Mouse (Mus musculus) kidney, embryonic 14.5 days (tissue): ENCODE results near the gene Cdh22. TPM values are rescaled to one million over a fixed set of nuclear protein-coding genes. Genes with fewer than 3 reads are reported as not detected.
A peak's percentile ranks its signal among the peaks of the same experiment; 100 is the strongest.

ENCODE experiments used
- ATAC-seq: fragments of 200-750 bp; cut with Nextera tagmentation; 2 replicates; pipeline ENCODE4 v1.8.0; 2017; ENCODE audit warnings: moderate number of reproducible peaks, mild to moderate bottlenecking, moderate TSS enrichment, moderate library complexity; ENCODE audit not compliant: low FRiP score, low TSS enrichment
- H3K27ac ChIP-seq: fragments of 300-500 bp; sonication (generic); 2 replicates; pipeline ENCODE4 v1.5.1; 2014; ENCODE audit warnings: low read depth, mild to moderate bottlenecking, low read length, moderate library complexity, mixed read lengths
- H3K27me3 ChIP-seq: fragments of 300-500 bp; sonication (generic); 2 replicates; pipeline ENCODE4 v1.6.1; 2014; ENCODE audit warnings: mild to moderate bottlenecking, low read length; ENCODE audit not compliant: control insufficient read depth, insufficient read depth
- H3K36me3 ChIP-seq: fragments of 300-500 bp; sonication (generic); 2 replicates; pipeline ENCODE4 v1.6.1; 2014; ENCODE audit warnings: low read length, mixed read lengths; ENCODE audit not compliant: control insufficient read depth, insufficient read depth
- H3K4me1 ChIP-seq: fragments of 300-500 bp; sonication (generic); 2 replicates; pipeline ENCODE4 v1.6.1; 2014; ENCODE audit warnings: low read length, mixed read lengths; ENCODE audit not compliant: control insufficient read depth, insufficient read depth
- H3K4me2 ChIP-seq: fragments of 300-500 bp; sonication (generic); replicated peaks from 2 replicates; pipeline ENCODE4 v1.6.1; 2014; ENCODE audit warnings: low read depth, mild to moderate bottlenecking, low read length
- H3K4me3 ChIP-seq: fragments of 300-500 bp; sonication (generic); 2 replicates; pipeline ENCODE4 v1.5.1; 2014; ENCODE audit warnings: mild to moderate bottlenecking, low read length
- H3K9ac ChIP-seq: fragments of 300-500 bp; sonication (generic); 2 replicates; pipeline ENCODE4 v1.6.1; 2014; ENCODE audit warnings: low read depth, mild to moderate bottlenecking, low read length, moderate library complexity
- H3K9me3 ChIP-seq: fragments of 300-500 bp; sonication (generic); 2 replicates; pipeline ENCODE4 v1.6.1; 2016; ENCODE audit warnings: low read length; ENCODE audit not compliant: control insufficient read depth
- WGBS: fragments of 180-500 bp; shearing (Covaris S2); extraction: QIAGEN DNeasy Blood & Tissue Kit; methylation state at CpG from one replicate; pipeline ENCODE4 v1.1.7; 2014; 5-methylcytosine and 5-hydroxymethylcytosine counted together
- polyA plus RNA-seq: library from polyadenylated mRNA; unstranded; fragments of >200 nt; fragmentation: Nextera tagmentation; extraction: Ambion mirVana; gene quantifications from 2 replicates; pipeline ENCODE4 v1.2.1, GENCODE M21; 2014

Gene Cdh22
- polyA plus RNA-seq, 1 experiment from 2014 or later, result 0.74 TPM

DNA sequence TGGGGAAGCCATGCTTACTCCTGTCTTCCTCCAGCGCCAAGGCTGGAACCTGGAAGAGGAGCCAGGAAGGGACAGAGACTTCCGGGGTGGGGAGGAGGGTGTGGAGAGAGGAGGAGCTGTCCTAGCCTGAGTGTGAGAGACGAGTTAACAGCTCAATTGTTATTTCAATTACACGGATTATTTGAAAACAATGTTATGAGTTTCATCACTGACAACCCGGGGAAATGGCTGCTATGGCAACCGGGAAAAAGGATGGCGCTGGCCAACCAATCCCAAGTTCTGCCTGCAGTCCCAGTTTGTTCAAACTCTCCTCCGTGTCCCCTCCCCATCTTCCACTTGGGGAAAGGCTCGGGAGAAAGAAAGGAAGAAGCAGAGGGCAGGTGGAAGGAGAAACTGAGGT is 12.7 kb downstream of the Cdh22 start:
- Histone ChIP-seq H3K9me3 (no peaks in the 10 kb centered on the region), H3K9ac (no peak overlapping the region), H3K4me3 (no peak overlapping the region), H3K36me3 (no peaks in the 10 kb centered on the region), H3K27ac (no peak overlapping the region), H3K27me3 (peaks cover 64% of the 10 kb centered on the region), H3K4me1 (no peaks in the 10 kb centered on the region), H3K4me2 (no peak overlapping the region)
- no peak for ATAC-seq
- 9% methylated on average over 9 of the region's 9 CpGs for WGBS

DNA sequence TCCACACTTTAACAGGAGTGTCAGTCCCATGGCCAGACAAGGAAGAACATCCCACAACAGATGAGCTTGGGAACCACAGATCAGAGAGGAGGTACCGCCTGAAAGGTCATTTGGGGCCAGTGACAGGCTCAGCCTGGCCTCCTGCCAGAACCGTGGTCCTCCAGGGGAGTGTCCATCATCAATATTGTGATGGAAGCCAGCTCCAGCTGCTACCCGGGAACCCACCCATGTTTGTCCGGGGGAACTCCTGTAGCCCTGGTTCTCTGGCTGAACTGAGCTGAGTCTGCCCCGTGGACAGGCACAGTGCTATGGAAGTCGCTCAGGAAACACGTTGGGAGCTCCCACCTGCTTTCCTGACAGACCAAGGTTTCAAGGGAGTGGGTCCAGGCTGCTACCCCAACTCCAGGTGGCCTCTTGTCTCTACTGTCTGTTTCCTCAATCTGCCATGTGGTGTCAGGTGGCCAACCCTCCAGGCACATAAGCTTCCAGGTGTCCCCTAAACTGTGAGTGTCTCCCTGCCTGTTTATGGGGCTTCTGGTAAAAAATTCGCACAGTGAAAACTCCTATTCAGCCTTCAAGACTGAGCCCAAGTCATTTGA is 14.2 kb downstream of the Cdh22 start:
- Histone ChIP-seq H3K4me1 (peaks cover 4% of the 10 kb centered on the region; the same call in 1 of the 2 replicates), H3K4me2 (no peak overlapping the region), H3K9me3 (no peaks in the 10 kb centered on the region), H3K27me3 (peaks cover 75% of the 10 kb centered on the region), H3K4me3 (no peak overlapping the region), H3K9ac (no peak overlapping the region), H3K36me3 (no peaks in the 10 kb centered on the region), H3K27ac (no peak overlapping the region)
- WGBS, result 54% methylated on average over 8 of the region's 8 CpGs
- no peak for ATAC-seq

DNA sequence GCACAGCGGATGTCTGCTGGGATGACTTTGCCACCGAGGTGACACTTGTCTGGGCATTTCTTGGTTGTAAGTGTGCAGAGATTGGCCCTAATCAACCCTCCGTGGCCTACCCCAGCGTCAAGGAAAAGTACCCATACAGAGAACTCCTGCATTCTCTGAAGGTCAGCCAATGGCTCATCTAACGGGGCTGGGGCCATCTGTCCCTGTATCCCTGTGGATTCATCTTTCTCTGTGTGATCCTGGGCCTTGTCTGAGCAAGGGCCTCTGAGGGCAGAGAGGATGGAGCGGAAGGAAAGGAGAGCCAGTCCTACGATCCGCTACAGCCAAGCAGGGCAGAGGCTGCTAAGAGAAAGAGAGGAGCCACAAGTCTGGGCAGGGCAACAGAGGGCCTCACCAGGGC is 15.7 kb downstream of the Cdh22 start:
- WGBS, result 64% methylated on average over 8 of the region's 8 CpGs
- ATAC-seq, result no peak
- Histone ChIP-seq H3K36me3 (no peaks in the 10 kb centered on the region), H3K9me3 (no peaks in the 10 kb centered on the region), H3K27ac (no peak overlapping the region), H3K4me2 (no peak overlapping the region), H3K4me3 (no peak overlapping the region), H3K9ac (no peak overlapping the region), H3K4me1 (peaks cover 10% of the 10 kb centered on the region), H3K27me3 (peaks cover 74% of the 10 kb centered on the region)

DNA sequence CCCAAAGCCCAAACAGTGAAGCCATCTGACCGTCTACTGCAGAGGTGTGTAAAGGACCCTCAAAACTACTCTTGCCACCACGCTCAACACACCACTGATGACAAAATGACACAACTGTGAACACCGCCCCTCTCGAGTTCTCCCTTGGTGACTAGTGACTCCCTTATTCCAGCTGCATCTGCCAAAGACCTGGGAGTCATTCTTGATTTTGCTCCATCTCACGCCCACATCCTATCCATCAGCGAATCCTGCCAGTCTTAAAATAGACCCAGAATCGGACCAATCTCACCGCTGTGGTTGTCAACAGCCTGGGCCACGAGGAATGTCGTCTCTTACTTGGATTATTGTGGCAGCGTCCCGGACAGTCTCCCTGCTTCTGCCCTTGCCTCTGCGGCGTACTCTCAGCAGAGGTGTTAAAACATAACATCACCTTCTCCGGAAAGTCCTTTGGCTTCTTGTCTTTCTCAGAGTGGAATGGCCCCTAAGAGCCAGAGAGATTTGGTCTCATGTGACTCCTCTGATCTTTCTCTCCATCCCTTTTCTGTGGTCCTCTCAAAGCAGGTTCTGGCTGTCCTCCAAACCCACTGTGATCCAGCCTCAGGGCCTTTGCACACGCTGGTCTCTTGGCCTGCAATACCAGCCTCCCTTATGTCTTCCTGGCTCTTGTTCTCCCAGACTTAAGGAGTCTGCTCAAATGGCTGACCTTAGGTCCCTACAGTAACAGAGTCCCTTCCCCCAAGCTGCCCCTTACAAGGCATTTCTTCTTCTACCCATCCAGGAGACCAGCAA is 17.1 kb downstream of the Cdh22 start:
- Histone ChIP-seq H3K4me2 (no peak overlapping the region), H3K27me3 (peaks cover 75% of the 10 kb centered on the region), H3K9me3 (no peaks in the 10 kb centered on the region), H3K27ac (no peak overlapping the region), H3K36me3 (no peaks in the 10 kb centered on the region), H3K4me3 (no peak overlapping the region), H3K9ac (no peak overlapping the region), H3K4me1 (peaks cover 10% of the 10 kb centered on the region)
- no peak for ATAC-seq
- 83% methylated on average over 16 of the region's 16 CpGs for WGBS

DNA sequence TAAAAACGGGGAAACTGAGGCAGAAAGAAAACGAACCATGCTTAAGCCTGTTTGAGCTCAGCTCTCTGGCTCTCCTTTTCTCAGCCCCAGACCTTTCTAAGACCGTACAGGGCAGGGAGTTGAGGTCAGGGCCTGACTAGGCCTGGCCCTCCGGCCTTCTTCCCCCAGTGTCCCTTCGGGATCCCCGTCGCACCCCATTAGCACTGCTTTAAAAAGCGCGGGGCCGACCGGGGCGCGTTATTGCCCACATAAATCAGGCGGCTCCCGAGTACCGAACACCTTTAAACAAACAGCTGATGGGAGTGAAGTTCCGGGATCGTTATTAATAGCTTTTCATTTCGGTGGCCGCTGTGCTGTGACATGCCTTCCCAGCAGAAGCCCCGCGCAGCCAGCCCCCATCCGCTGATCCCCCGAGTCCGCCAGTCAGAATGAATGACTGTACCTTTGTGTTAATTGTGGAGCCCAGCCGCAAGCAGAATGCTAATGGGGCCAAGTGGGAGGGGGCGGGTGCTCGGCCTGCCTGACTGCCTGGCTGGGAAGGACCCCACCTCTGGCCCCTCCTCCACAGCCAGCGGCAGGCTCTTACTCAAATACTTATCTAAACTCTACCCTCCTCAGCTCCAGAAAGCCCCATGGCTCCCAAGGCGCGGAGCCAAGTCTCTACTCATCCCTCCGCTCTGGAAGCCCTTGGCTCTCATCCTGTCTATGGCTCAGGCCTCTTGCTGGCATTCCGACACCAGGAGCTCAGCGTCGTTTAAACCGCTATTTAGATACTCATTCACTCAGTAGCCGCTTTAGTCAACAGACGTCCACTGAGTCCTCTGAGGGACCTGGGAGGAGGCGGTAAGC is 19.3 kb downstream of the Cdh22 start:
- WGBS, result 1% methylated on average over 39 of the region's 39 CpGs
- H3K9ac ChIP-seq, result no peak overlapping the region
- ATAC-seq, result peak; percentile 59
- H3K4me1 ChIP-seq, result peaks cover 18% of the 10 kb centered on the region
- H3K4me2 ChIP-seq, result peak overlapping the region; percentile 33
- H3K4me3 ChIP-seq, result peak overlapping the region; percentile 16; the same call in 1 of the 2 replicates
- H3K36me3 ChIP-seq, result no peaks in the 10 kb centered on the region
- no peaks in the 10 kb centered on the region for H3K9me3 ChIP-seq
- H3K27me3 ChIP-seq, result peaks cover 77% of the 10 kb centered on the region
- no peak overlapping the region for H3K27ac ChIP-seq

DNA sequence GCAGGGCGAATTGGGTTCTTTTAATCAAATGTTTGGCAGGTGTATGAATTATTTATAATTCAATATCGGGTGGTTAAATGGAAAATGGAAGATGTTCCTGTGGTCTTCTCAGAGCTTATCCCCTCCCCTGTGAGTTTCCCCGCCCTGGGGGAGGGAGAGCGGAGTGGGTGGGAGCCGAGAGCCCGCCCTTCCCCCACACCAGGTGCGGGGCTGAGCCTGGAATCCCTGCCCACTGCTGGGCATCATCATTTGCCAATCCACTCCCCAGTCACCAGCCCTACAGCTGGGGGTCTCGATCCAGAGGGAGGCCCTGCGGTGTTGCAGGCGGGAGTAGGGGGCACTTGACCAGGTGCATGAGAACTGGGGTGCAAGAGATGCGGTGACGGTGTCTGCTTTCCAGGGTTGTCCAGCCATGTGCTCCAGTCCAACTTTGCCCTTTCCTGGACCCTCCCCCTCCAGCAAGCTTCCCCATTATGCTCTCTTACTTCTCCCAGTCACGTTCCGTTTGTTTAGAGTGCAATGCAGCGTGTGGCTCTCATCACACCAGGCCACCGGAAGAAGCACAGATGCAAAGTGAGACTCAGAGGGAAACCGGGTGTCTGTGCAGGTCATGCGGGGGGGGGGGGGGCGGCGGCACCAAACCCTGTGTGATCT is 23.1 kb downstream of the Cdh22 start:
- no peaks in the 10 kb centered on the region for H3K9me3 ChIP-seq
- H3K27ac ChIP-seq, result no peak overlapping the region
- 0 out of 2 replicates have a peak, but pooled peaks have one; percentile 12 for ATAC-seq
- H3K36me3 ChIP-seq, result no peaks in the 10 kb centered on the region
- WGBS, result under 1% methylated on average over 20 of the region's 20 CpGs
- H3K9ac ChIP-seq, result no peak overlapping the region
- no peak overlapping the region; the same call in none of the 2 replicates for H3K4me2 ChIP-seq
- peaks cover 18% of the 10 kb centered on the region for H3K4me1 ChIP-seq
- H3K4me3 ChIP-seq, result no peak overlapping the region
- H3K27me3 ChIP-seq, result peaks cover 77% of the 10 kb centered on the region

DNA sequence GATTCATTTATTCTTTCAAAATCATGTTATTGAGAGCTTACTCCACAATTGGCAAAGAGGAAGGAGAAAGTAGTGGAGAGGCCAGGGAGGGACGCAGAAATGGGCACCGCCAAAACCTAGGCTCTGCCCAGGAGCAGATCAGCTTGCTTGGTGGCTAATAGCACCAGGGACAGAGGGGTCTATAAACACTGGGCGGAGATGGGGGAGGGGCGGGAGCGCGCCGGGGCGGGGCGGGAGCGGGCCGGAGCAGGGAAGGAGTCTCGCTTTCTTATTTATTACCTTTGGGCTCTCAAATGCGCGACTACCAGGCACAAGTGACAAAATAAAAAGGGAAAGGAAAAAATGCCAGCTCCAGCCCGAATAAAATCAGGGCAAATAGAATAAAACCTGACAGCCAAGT is 23.7 kb downstream of the Cdh22 start:
- Histone ChIP-seq H3K27ac (no peak overlapping the region), H3K4me3 (no peak overlapping the region), H3K4me2 (no peak overlapping the region; the same call in 1 of the 2 replicates), H3K4me1 (peaks cover 18% of the 10 kb centered on the region), H3K27me3 (peaks cover 73% of the 10 kb centered on the region), H3K9me3 (no peaks in the 10 kb centered on the region), H3K9ac (no peak overlapping the region), H3K36me3 (no peaks in the 10 kb centered on the region)
- ATAC-seq, result no peak
- whole genome bisulfite sequencing, result 2% methylated on average over 15 of the region's 15 CpGs

DNA sequence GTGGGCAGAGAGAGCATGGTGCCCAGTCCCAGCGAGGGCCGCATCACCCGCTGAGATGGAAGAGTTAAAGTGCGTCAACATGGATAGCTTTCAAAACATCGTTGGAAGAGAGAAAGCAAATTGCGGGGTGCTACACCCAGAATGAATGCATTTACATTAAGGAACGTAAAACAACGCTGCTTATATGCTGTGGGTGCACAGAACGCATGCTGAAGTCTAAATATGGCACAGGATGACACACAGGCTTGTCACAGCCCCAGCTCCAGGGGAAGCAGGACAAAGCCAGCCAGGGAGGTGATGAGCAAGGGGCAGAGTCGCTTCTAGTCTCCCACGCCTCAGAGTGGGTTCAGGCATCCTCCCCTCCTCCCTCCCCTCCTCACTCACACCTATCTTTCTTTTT is 27.0 kb downstream of the Cdh22 start:
- H3K4me3 ChIP-seq, result no peak overlapping the region
- no peak overlapping the region for H3K4me2 ChIP-seq
- H3K27me3 ChIP-seq, result peaks cover 57% of the 10 kb centered on the region
- 69% methylated on average over 11 of the region's 11 CpGs for WGBS
- no peaks in the 10 kb centered on the region for H3K9me3 ChIP-seq
- H3K4me1 ChIP-seq, result peaks cover 8% of the 10 kb centered on the region
- H3K9ac ChIP-seq, result no peak overlapping the region
- no peak overlapping the region for H3K27ac ChIP-seq
- no peak for ATAC-seq
- H3K36me3 ChIP-seq, result no peaks in the 10 kb centered on the region
